Mouse (Mus musculus) left cerebral cortex, postnatal 10 days (tissue): Measurements from ENCODE around the gene Hlf. TPM values are rescaled to one million over a fixed set of nuclear protein-coding genes. Genes with fewer than 3 reads are reported as not detected.

Source experiments
- DNase-seq, 2 experiments: peaks; one replicate each; pipeline ENCODE4 v3.0.0; 2021 to 2022; ENCODE audit warnings: low spot score in 2 of 2, mixed read lengths in 1 of 2; ENCODE audit errors: extremely low spot score in 1 of 2
- intact Hi-C: fragments of 180-260 bp; cut with DNase I; formaldehyde crosslinking; loops from one replicate; pipeline ENCODE4 v1.15.1; 2025
- total RNA-seq, 2 experiments: library from RNA; stranded (reverse); gene quantifications; 2 replicates each; pipeline ENCODE4 v1.2.3; 2021

The Hlf gene
- total RNA-seq = 10 to 100 TPM; 49.4 to 49.5 TPM

DNA sequence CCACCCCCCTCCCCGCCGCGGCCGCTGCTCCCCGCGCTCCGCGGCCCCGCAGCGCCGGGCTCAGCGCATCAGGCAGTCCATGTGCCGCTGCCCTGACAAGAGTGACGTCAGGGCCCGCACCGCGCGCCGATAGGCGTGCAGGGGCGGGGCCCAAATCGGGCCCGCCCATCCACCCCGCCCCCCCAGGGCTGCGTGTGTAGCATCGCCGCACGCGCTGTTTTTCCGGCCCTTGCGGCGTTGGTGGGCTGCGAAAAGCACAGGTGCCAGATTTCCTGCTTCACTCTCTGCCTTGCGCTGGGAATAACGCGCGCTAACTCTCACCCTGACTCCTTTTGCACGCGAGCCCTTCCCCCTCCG, at the start of gene Hlf:
TSS of gene Hlf (minus strand) at position 79 of the 357 bp plus-strand sequence.
- intact Hi-C loops = loop anchor here (2.0 kb wide), 1 partner anchor 26 kb away; no protein-coding TSS in a partner anchor
- DNase-seq = peak; percentile 92 to 94

DNA sequence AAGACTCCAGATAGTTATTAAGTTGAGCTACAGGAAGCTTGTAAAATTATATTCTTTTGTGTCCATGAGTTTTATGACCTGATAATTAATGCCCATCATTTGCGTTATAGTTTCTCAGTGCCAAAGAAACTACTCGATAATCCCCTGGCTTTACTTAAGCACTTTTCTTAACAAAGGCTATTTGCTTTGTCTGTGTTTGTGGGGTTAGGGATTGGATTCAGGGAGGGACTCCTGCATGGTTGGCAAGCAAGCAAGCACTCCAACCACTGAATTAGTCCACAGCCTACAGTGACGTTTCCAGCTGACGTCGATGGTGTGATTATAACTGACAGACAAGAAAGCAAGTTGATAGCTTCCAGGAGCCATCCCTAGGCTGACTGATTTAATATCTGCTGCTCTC, 48.1 kb upstream of the Hlf start:
- DNase-seq = no peak
- intact Hi-C loops = no loop called here

DNA sequence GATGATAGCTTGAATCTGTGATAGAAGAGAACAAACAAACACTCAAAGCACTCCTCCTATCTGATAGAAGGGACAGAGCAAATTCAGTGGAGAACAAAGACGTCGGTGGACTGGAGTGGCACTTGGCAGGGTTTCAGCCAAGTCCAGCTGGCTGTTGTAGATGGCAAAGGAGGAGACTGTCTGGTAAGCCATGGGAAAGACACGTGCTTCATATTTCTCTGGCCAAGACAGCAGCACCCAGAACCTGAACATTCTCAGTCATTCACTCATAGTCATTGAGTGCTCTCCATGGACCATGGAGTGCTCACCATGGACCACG, 34.5 kb upstream of the Hlf start:
- DNase-seq = no peak
- intact Hi-C loops = no loop called here

GRCm38 (mm10) chr11:90424334-90425206, 33.9 kb upstream of the Hlf start:
- no peak for DNase-seq
- intact Hi-C loops = no loop called here

DNA sequence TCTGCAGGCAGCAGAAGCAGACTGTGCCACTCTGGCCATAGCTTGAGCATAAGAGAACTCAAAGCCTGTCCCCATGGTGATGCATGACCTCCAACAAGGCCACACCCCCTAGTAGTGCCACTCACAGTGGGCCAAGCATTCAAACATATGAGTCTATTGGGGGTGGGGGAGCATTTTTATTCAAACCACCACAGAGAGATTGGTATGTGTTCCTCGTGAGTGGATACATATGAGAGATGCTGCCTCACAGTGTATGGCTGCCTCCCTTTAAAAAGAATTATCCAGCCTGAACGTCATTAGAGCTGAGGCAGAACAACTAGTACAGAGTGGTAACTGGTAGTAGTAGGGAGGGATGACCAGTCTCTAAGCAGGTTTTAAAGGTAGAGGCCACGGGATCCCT, 33.2 kb upstream of the Hlf start:
- no peak for DNase-seq
- intact Hi-C loops = no loop called here

DNA sequence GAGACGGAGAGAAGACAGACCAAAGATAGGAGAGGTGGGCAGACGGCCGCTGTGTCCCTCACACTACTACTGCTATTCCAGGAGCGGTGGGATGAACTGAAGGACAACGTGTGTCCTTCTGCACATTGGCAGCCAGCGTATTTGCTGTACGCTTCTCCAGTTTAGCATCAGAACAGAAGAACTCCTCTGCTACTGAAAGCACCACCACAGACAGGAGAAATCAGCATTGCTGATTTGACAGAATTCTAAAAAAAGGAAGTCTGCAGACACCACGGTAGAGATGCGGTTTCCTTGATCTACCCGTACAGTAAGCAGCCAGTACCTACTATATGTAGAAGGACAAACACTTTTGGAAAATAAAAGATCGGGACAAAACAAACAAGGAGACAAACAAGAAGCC, 29.0 kb upstream of the Hlf start:
- intact Hi-C loops = no loop called here
- no peak for DNase-seq

GRCm38 (mm10) chr11:90417921-90418320, 27.2 kb upstream of the Hlf start:
- intact Hi-C loops = loop anchor here (2.0 kb wide), 1 partner anchor 27 kb away; the partner anchor contains the start of gene Hlf
- peak; percentile 97 to 99 for DNase-seq

- intact Hi-C loops = loop anchor here (2.0 kb wide), 1 partner anchor 26 kb away; the partner anchor contains the start of gene Hlf
- no peak for DNase-seq
Observed at GRCm38 (mm10) chr11:90417011-90417410, 26.3 kb upstream of the Hlf start.

GRCm38 (mm10) chr11:90398850-90399249, 8.2 kb upstream of the Hlf start:
- intact Hi-C loops = no loop called here
- DNase-seq = no peak

GRCm38 (mm10) chr11:90391271-90392185, 833 bp upstream of the Hlf start:
- no peak for DNase-seq
- intact Hi-C loops = loop anchor here (2.0 kb wide), 1 partner anchor 25 kb away; no protein-coding TSS in a partner anchor

GRCm38 (mm10) chr11:90389902-90390816, 536 bp downstream of the Hlf start:
- intact Hi-C loops = loop anchor here (2.0 to 10.0 kb wide), 4 partner anchors 27 to 225 kb away; no protein-coding TSS in a partner anchor
- peak in 1 of 2 experiments; percentile 50 for DNase-seq

DNA sequence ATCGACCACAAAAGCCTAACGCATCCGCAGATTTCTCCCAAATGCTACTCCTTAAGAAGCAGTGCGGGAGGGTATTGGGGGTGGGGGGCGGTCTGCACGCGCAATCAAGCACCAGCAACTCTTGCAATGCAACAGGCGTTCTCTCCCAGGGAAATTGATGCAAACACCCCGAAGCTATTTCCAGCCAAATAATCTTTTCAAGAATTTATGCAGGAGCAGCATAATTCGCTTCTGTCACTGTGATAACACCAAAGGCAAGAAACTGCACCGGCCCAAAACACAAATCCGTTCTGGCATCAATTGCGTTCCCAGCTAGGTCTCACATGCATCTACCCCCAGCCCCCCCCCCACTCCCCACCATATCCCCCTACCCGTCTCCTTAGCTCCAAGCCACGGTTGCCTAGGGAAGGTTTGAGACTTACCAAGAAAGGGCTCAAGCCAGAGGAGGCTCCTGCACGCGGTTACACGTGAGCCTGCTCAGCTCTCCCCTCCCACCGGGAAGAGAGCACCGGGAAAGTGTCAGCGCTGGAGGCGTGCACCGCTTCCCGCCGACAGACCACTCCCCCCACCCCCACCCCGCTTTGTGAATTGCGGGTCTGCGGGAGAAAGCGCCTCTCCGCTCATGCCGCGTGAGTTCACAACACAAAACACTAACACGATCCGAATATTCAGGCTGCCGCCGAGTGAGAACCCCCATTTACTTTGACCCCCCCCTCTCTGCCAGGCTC, 1.4 kb downstream of the Hlf start:
- intact Hi-C loops = loop anchor here (5.0 to 10.0 kb wide), 3 partner anchors 72 to 225 kb away; no protein-coding TSS in a partner anchor
- DNase-seq = peak in 1 of 2 experiments; percentile 80

- intact Hi-C loops = loop anchor here (5.0 to 10.0 kb wide), 3 partner anchors 70 to 227 kb away; no protein-coding TSS in a partner anchor
- DNase-seq = peak in 1 of 2 experiments; percentile 44
Observed at GRCm38 (mm10) chr11:90387501-90388440, 2.9 kb downstream of the Hlf start.

DNA sequence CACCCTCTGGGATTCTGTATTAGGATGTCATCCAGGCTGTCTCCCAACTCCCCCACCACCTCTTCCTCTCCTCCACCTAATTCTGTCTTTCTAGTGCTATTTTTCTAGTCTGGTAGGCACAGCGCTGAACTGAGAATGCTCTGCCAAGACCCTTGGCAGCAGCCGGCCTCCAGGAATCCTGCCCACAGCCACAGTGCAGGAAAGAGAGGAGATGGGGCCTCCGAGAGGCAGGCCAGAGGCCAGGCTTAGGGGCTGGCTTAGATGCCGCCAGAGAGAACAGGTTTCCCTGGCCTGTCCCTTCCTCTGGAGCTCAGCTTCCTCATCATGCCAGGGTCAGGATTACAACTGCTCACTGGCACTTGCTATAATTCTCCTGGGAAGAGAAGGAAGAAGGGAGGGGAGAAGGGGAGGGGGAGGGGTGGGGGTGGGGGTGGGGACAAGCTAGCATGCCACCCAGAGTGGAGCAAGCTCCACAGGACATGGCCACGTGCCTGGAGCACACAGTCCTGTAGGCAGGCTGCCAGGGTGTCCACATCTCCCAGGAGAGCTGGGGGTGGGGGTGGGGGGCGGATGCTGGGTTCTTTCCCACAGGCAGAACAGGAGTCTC, 8.6 kb downstream of the Hlf start:
- peak; percentile 60 to 84 for DNase-seq
- intact Hi-C loops = loop anchor here (10.0 kb wide), 1 partner anchor 233 kb away; no protein-coding TSS in a partner anchor

DNA sequence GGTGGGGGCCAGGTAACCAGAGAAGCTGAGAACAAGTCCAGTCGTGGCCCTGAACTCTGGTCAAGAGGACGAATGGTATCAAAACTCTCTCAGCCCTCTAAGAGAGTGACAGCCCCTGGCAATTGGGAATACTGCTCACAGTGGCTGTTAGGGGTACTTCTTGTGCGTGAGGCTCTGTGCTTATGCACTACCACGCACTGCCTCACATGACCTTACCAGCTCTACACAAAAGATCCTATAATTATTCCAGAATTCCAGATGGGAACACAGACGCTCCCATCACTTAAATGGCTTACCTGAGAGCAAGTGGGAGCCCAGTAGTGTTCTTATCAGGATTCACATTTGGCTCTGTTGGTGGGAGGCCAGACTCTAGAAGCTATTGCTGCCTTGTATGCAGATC, 9.6 kb downstream of the Hlf start:
- no peak for DNase-seq
- intact Hi-C loops = loop anchor here (10.0 kb wide), 1 partner anchor 234 kb away; no protein-coding TSS in a partner anchor

DNA sequence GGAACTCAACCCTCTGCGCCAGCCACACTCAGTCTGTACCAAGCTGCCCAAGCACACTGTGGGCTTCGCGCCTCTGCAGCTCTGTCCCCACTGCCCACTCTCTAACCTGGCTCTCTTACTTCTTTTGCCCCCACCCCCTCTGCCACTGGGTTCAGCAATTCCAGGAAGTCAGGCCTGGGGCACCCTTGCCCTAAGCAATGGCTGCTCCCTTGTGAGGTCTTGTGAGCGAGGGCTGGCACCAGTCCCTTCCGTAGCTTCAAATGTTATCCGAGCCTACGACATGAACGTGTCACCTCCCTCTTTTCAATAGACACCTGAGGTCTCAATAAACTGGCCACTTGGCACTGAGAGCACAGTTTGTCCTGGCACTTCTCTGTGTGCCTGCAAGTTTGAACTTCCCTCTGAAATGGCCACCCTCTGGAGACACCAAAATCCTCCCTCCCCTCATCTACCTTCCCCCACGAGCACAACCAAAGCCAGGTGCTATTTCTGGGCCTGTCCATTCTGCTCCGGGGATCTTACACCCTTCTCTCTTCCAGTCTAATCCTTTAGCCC, 10.5 kb downstream of the Hlf start:
- intact Hi-C loops = loop anchor here (10.0 kb wide), 1 partner anchor 235 kb away; no protein-coding TSS in a partner anchor
- no peak for DNase-seq
